Comparison of ENCODE assay signal across 10 mouse cellular contexts in genomic region chr6:140733641-140733986, GRCm38 (mm10). TPM values are rescaled to one million over a fixed set of nuclear protein-coding genes. Genes with fewer than 3 reads are reported as not detected.
DNase-seq lines count a peak whose midpoint lies in the region; ATAC-seq and TF ChIP-seq lines count a peak whose summit lies in the region.
"Had no signal": no experiment of that assay in that cellular context is flagged by ENCODE, and none has a peak within 500 bp of the region (broad histone marks: within the 10 kb centered on the region; RNA-seq: fewer than 3 reads in every experiment).

No protein-coding gene starts in this region.

- peak overlapping the region; percentile 59 for H3K4me2 ChIP-seq in forebrain, postnatal 0 days (ENCODE audit: low read depth)
- H3K4me2 ChIP-seq in kidney, postnatal 0 days (ENCODE audit: low read length): peak overlapping the region; percentile 54
- peak overlapping the region; percentile 59 for H3K4me2 ChIP-seq in midbrain, embryonic 12.5 days (replicated peaks)

- H3K27ac ChIP-seq in forebrain, postnatal 0 days (ENCODE audit: low read depth, low read length): 0 out of 2 replicates have a peak overlapping the region, but pooled peaks have one; percentile 35
- no peak overlapping the region for H3K27ac ChIP-seq in kidney, postnatal 0 days
- H3K27ac ChIP-seq in midbrain, embryonic 12.5 days (replicated peaks): 0 out of 2 replicates have a peak overlapping the region, but pooled peaks have one; percentile 39

- peak overlapping the region; percentile 53 for H3K9ac ChIP-seq in forebrain, postnatal 0 days
- peak overlapping the region; percentile 28; the same call in 1 of the 2 replicates for H3K9ac ChIP-seq in kidney, postnatal 0 days (ENCODE audit: low read depth, low read length)
- peak overlapping the region; percentile 51 for H3K9ac ChIP-seq in midbrain, embryonic 12.5 days (replicated peaks)

- TF ChIP-seq CTCF in forebrain, postnatal 0 days (IDR thresholded peaks at IDR 0.05; ENCODE audit: low read depth): no peak
- TF ChIP-seq CTCF in kidney, postnatal 0 days (IDR thresholded peaks at IDR 0.05; ENCODE audit: low read depth): no peak

- no peaks in the 10 kb centered on the region for H3K9me3 ChIP-seq in forebrain, postnatal 0 days (ENCODE audit: low read length)
- H3K9me3 ChIP-seq in kidney, postnatal 0 days (replicated peaks; ENCODE audit: low read length): no peaks in the 10 kb centered on the region
- H3K9me3 ChIP-seq in midbrain, embryonic 12.5 days: no peaks in the 10 kb centered on the region

- H3K36me3 ChIP-seq in forebrain, postnatal 0 days (ENCODE audit: insufficient read depth): no peaks in the 10 kb centered on the region
- no peaks in the 10 kb centered on the region for H3K36me3 ChIP-seq in kidney, postnatal 0 days (ENCODE audit: insufficient read depth, low read length)
- H3K36me3 ChIP-seq in midbrain, embryonic 12.5 days: no peaks in the 10 kb centered on the region
- H3K36me3 ChIP-seq: G1E had no signal

- intact Hi-C loops in gastrocnemius, postnatal 14 days (cut with DNase I; ENCODE audit: low total_unique reads): no loop called here

- DNase-seq in gastrocnemius, postnatal 14 days: peak; percentile 15
- no peak for DNase-seq in gastrocnemius, adult 18-20 months (ENCODE audit: low spot score)
- peak; percentile 26 for DNase-seq in adrenal gland, postnatal 25 days
- DNase-seq in forebrain, postnatal 0 days: peak; percentile 29
- no peak for DNase-seq in kidney, postnatal 0 days (ENCODE audit: low spot score)
- no peak for DNase-seq in ovary, adult 18-20 months (ENCODE audit: low spot score)

- 0 out of 2 replicates have a peak, but pooled peaks cover 4% of the 10 kb centered on the region for H3K4me1 ChIP-seq in forebrain, postnatal 0 days (ENCODE audit: insufficient read depth)
- H3K4me1 ChIP-seq in kidney, postnatal 0 days (replicated peaks; ENCODE audit: insufficient read depth, low read length): no peaks in the 10 kb centered on the region
- peaks cover 6% of the 10 kb centered on the region for H3K4me1 ChIP-seq in midbrain, embryonic 12.5 days

- 5% methylated on average over 15 of the region's 15 CpGs for WGBS in forebrain, postnatal 0 days
- WGBS in kidney, postnatal 0 days: 10% methylated on average over 15 of the region's 15 CpGs
- WGBS in midbrain, embryonic 12.5 days: 8% methylated on average over 15 of the region's 15 CpGs

- H3K27me3 ChIP-seq in forebrain, postnatal 0 days (ENCODE audit: insufficient read depth, low read length): no peaks in the 10 kb centered on the region
- H3K27me3 ChIP-seq in kidney, postnatal 0 days (ENCODE audit: insufficient read depth, low read length): no peaks in the 10 kb centered on the region
- H3K27me3 ChIP-seq in midbrain, embryonic 12.5 days: no peaks in the 10 kb centered on the region; the same call in 1 of the 2 replicates

- peak; percentile 48 for ATAC-seq in forebrain, postnatal 0 days
- peak; percentile 40; the same call in 1 of the 2 replicates for ATAC-seq in kidney, postnatal 0 days (replicated peaks; ENCODE audit: low FRiP score, low read depth)
- peak; percentile 56 for ATAC-seq in midbrain, embryonic 12.5 days (ENCODE audit: low FRiP score, low read depth)
- ATAC-seq in activated CD4-positive, CD25-positive, alpha-beta regulatory T cell, adult 4 months: no peak

- peak overlapping the region; percentile 34 for H3K4me3 ChIP-seq in forebrain, postnatal 0 days (ENCODE audit: low read depth, low read length)
- H3K4me3 ChIP-seq in kidney, postnatal 0 days (replicated peaks; ENCODE audit: low read depth, low read length): peak overlapping the region; percentile 25
- peak overlapping the region; percentile 36 for H3K4me3 ChIP-seq in midbrain, embryonic 12.5 days
- H3K4me3 ChIP-seq: erythroblast, embryonic 14.5 days had no signal

RNA-seq across cellular contexts. Expression of gene Gm11077, which starts 4.5 kb away (rescaled TPM):
- total RNA-seq in gastrocnemius, postnatal 14 days (2021): not detected
- total RNA-seq in gastrocnemius, adult 18-20 months (2021): not detected
- total RNA-seq in adrenal gland, postnatal 25 days (2021): not detected in 2 replicates
- total RNA-seq in forebrain, postnatal 0 days (2014; rRNA removed): not detected in 2 replicates
- polyA plus RNA-seq in forebrain, postnatal 0 days (2015; fragmentation: Nextera tagmentation; extraction: Ambion mirVana): not detected in 2 replicates
- not detected in 2 replicates for polyA plus RNA-seq in kidney, postnatal 0 days (2015; fragmentation: Nextera tagmentation; extraction: Ambion mirVana)
- not detected in 2 replicates for polyA plus RNA-seq in midbrain, embryonic 12.5 days (2016; fragmentation: Nextera tagmentation; extraction: Ambion mirVana)
- polyA plus RNA-seq in activated CD4-positive, CD25-positive, alpha-beta regulatory T cell, adult 4 months (2017; shearing (Covaris generic)): not detected
- total RNA-seq: G1E had no signal
- polyA plus RNA-seq: erythroblast, embryonic 14.5 days; G1E had no signal

Comparison
In these comparisons a context has a peak if more than half of its experiments do, and no peak if none do; other contexts are left out.
1. DNase-seq: peak in gastrocnemius, postnatal 14 days (single experiment), adrenal gland, postnatal 25 days (single experiment) and forebrain, postnatal 0 days (single experiment); none in gastrocnemius, adult 18-20 months (single experiment), kidney, postnatal 0 days (single experiment) and ovary, adult 18-20 months (single experiment).
2. Peak in every context shown above with its lines, with median percentiles within 50 percentile points of each other: H3K4me2 ChIP-seq, H3K4me3 ChIP-seq and H3K9ac ChIP-seq.